9 mouse cellular contexts compared by ENCODE assay signal in the genomic region with DNA sequence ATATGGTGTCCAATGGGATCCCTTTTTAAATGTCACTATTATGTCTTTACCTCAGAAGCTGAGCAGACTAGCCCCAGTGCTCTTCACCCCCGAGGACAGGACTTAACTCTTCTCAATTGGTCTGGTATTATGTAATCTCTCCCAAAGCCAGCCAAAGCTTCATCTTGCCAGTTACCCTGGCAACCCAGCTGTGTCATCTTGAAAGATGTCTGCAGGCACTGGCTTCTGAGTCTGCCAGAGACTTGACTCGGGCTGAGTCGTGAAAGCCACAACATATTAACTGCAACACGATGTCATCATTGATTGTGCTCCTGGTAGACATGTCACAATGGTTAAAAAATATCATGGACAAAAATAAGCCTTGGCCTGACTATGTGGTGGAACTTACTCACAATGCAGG.
DNase-seq lines count a peak whose midpoint lies in the region; ATAC-seq lines count a peak whose summit lies in the region.
"Had no signal": no experiment of that assay in that cellular context is flagged by ENCODE, and none has a peak within 500 bp of the region (broad histone marks: within the 10 kb centered on the region; RNA-seq: fewer than 3 reads in every experiment).

No protein-coding gene starts in this region.

- H3K27ac ChIP-seq in hindbrain, embryonic 15.5 days (replicated peaks), result no peak overlapping the region
- H3K27ac ChIP-seq in hindbrain, embryonic 11.5 days (ENCODE audit: low read depth, low read length), result no peak overlapping the region
- H3K27ac ChIP-seq: limb, embryonic 13.5 days had no signal

- H3K4me1 ChIP-seq in hindbrain, embryonic 15.5 days (replicated peaks), result no peaks in the 10 kb centered on the region
- H3K4me1 ChIP-seq in hindbrain, embryonic 11.5 days (replicated peaks; ENCODE audit: control insufficient read depth, insufficient read depth, low read length), result no peaks in the 10 kb centered on the region
- H3K4me1 ChIP-seq: limb, embryonic 13.5 days had no signal

- H3K27me3 ChIP-seq in hindbrain, embryonic 15.5 days, result no peaks in the 10 kb centered on the region
- no peaks in the 10 kb centered on the region for H3K27me3 ChIP-seq in hindbrain, embryonic 11.5 days (ENCODE audit: control insufficient read depth, insufficient read depth, low read length)
- H3K27me3 ChIP-seq: limb, embryonic 13.5 days had no signal

- H3K9ac ChIP-seq in hindbrain, embryonic 15.5 days, result no peak overlapping the region
- H3K9ac ChIP-seq in hindbrain, embryonic 11.5 days (ENCODE audit: low read depth, low read length), result no peak overlapping the region
- H3K9ac ChIP-seq: limb, embryonic 13.5 days had no signal

- no peak for DNase-seq in hindbrain, embryonic 11.5 days (ENCODE audit: low spot score)
- DNase-seq in fat pad, adult 2 months (ENCODE audit: extremely low read depth, low read depth, low spot score), result peak; percentile 55
- peak; percentile 51 to 69 for DNase-seq in left cerebral cortex, adult 18-20 months (ENCODE audit: low spot score in 2 of 2)
- peak; percentile 5 for DNase-seq in retina, postnatal 7 days (ENCODE audit: low read depth, low spot score)
- DNase-seq in urinary bladder, adult 18-20 months (ENCODE audit: low spot score in 2 of 2), result no peak
- no peak for DNase-seq in spleen, adult 12 weeks (ENCODE audit: low spot score)

- WGBS in hindbrain, embryonic 15.5 days, result 35% methylated on average over 4 of the region's 4 CpGs
- WGBS in hindbrain, embryonic 11.5 days, result 68% methylated on average over 4 of the region's 4 CpGs

- peak; percentile 68 for ATAC-seq in hindbrain, embryonic 15.5 days (ENCODE audit: low FRiP score, low read depth)
- no peak for ATAC-seq in hindbrain, embryonic 11.5 days (ENCODE audit: low FRiP score)
- no peak for ATAC-seq in erythroid progenitor cell, adult 5-6 weeks (replicated peaks; ENCODE audit: low FRiP score, poor library complexity, severe bottlenecking)

- H3K4me2 ChIP-seq in hindbrain, embryonic 15.5 days, result no peak overlapping the region
- H3K4me2 ChIP-seq in hindbrain, embryonic 11.5 days (replicated peaks; ENCODE audit: low read depth, low read length), result no peak overlapping the region
- H3K4me2 ChIP-seq: limb, embryonic 13.5 days had no signal

- H3K36me3 ChIP-seq in hindbrain, embryonic 15.5 days, result no peaks in the 10 kb centered on the region
- no peaks in the 10 kb centered on the region for H3K36me3 ChIP-seq in hindbrain, embryonic 11.5 days (ENCODE audit: control insufficient read depth, insufficient read depth, low read length)
- H3K36me3 ChIP-seq: limb, embryonic 13.5 days had no signal

- H3K9me3 ChIP-seq in hindbrain, embryonic 15.5 days, result no peaks in the 10 kb centered on the region
- no peaks in the 10 kb centered on the region for H3K9me3 ChIP-seq in hindbrain, embryonic 11.5 days (ENCODE audit: control insufficient read depth, low read length)
- H3K9me3 ChIP-seq: limb, embryonic 13.5 days had no signal

- H3K4me3 ChIP-seq in hindbrain, embryonic 15.5 days, result no peak overlapping the region
- H3K4me3 ChIP-seq in hindbrain, embryonic 11.5 days (ENCODE audit: low read depth, low read length), result no peak overlapping the region
- H3K4me3 ChIP-seq: limb, embryonic 13.5 days had no signal

Comparison
In these comparisons a context has a peak if more than half of its experiments do, and no peak if none do; other contexts are left out.
1. DNase-seq: peak in fat pad, adult 2 months (single experiment), left cerebral cortex, adult 18-20 months (2 of 2) and retina, postnatal 7 days (single experiment); none in hindbrain, embryonic 11.5 days (single experiment), urinary bladder, adult 18-20 months (0 of 2) and spleen, adult 12 weeks (single experiment).